Mouse (Mus musculus): ENCODE data around the gene 4930402H24Rik. TPM values are rescaled to one million over a fixed set of nuclear protein-coding genes. Genes with fewer than 3 reads are reported as not detected.
"Not testable (repeated sequence)": the region's sequence is repeated elsewhere in the genome, so short reads cannot be mapped to it uniquely, and the experiment has no call there.

4930402H24Rik gene
- polyA plus RNA-seq, 1 experiment from 2014 or later, result 25.9 TPM

GRCm38 (mm10) chr2:130829496-130829895, 76.7 kb downstream of the 4930402H24Rik start:
- no peak for ATAC-seq

DNA sequence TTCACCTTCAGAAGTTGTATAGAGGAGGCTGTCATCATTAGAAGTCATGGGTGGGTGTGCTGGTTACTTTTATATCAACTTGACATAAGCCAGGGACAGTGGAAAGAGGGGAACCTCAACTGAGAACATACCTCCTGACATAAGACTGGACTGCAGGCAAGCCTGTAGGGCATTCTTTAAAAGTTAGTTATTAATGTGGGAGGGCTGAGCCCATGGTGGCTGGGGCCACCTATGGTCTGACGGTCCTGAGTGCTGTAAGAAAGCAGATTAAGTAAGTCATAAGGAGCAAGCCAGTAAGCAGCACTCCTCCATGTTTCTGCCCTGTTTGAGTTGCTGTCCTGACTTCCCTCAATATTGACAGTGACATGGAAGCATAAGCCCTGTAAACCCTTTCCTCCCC, 77.5 kb downstream of the 4930402H24Rik start:
- no peaks in the 10 kb centered on the region for H3K4me1 ChIP-seq (ENCODE audit: control insufficient read depth, insufficient read depth, low read length)
- no peaks in the 10 kb centered on the region for H3K27me3 ChIP-seq (replicated peaks; ENCODE audit: control insufficient read depth, insufficient read depth, low read length)
- no peak overlapping the region for H3K4me3 ChIP-seq (ENCODE audit: low read length)
- H3K36me3 ChIP-seq (ENCODE audit: control insufficient read depth, insufficient read depth, low read length), result 0 out of 2 replicates have a peak, but pooled peaks cover 5% of the 10 kb centered on the region
- 71% methylated on average over 1 of the region's 1 CpGs for WGBS
- H3K4me2 ChIP-seq (ENCODE audit: low read depth, low read length), result no peak overlapping the region
- no peak overlapping the region for H3K9ac ChIP-seq (ENCODE audit: low read depth, low read length)
- no peaks in the 10 kb centered on the region for H3K9me3 ChIP-seq (ENCODE audit: control insufficient read depth, low read length)
- ATAC-seq, result no peak
- H3K27ac ChIP-seq (ENCODE audit: low read length), result no peak overlapping the region

More at GRCm38 (mm10) chr2:130829496-130829895, 76.7 kb downstream of the 4930402H24Rik start:
- no peaks in the 10 kb centered on the region for H3K4me1 ChIP-seq (ENCODE audit: control insufficient read depth, insufficient read depth, low read length)
- H3K36me3 ChIP-seq (ENCODE audit: control insufficient read depth, insufficient read depth, low read length), result 0 out of 2 replicates have a peak, but pooled peaks cover 5% of the 10 kb centered on the region
- H3K4me3 ChIP-seq (ENCODE audit: low read length), result no peak overlapping the region
- WGBS, result 91% methylated on average over 4 of the region's 4 CpGs
- H3K27ac ChIP-seq (ENCODE audit: low read length), result no peak overlapping the region
- H3K27me3 ChIP-seq (replicated peaks; ENCODE audit: control insufficient read depth, insufficient read depth, low read length), result no peaks in the 10 kb centered on the region
- no peak overlapping the region for H3K9ac ChIP-seq (ENCODE audit: low read depth, low read length)
- H3K9me3 ChIP-seq (ENCODE audit: control insufficient read depth, low read length), result no peaks in the 10 kb centered on the region
- no peak overlapping the region for H3K4me2 ChIP-seq (ENCODE audit: low read depth, low read length)

DNA sequence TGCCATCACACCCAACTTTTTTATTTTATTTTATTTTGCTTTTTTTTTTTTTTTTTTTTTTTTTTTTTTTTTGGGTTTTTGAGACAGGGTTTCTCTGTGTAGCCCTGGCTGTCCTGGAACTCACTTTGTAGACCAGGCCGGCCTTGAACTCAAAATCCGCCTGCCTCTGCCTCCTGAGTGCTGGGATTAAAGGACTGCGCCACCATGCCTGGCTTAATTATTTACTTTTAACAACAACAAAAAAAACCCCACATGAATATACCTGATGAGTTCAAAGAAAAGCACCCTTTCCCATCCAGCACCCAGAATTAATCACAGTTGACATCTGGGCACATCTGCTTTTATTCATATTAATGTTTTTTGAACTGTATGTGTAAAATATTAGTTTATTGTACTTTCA, 78.1 kb downstream of the 4930402H24Rik start:
- not testable (repeated sequence) for ATAC-seq; H3K4me1 ChIP-seq (ENCODE audit: control insufficient read depth, insufficient read depth, low read length); H3K4me3 ChIP-seq (ENCODE audit: low read length); H3K27ac ChIP-seq (ENCODE audit: low read length); H3K36me3 ChIP-seq (ENCODE audit: control insufficient read depth, insufficient read depth, low read length); H3K9ac ChIP-seq (ENCODE audit: low read depth, low read length); H3K4me2 ChIP-seq (ENCODE audit: low read depth, low read length); H3K27me3 ChIP-seq (replicated peaks; ENCODE audit: control insufficient read depth, insufficient read depth, low read length); H3K9me3 ChIP-seq (ENCODE audit: control insufficient read depth, low read length)
- 85% methylated on average over 3 of the region's 3 CpGs for WGBS

DNA sequence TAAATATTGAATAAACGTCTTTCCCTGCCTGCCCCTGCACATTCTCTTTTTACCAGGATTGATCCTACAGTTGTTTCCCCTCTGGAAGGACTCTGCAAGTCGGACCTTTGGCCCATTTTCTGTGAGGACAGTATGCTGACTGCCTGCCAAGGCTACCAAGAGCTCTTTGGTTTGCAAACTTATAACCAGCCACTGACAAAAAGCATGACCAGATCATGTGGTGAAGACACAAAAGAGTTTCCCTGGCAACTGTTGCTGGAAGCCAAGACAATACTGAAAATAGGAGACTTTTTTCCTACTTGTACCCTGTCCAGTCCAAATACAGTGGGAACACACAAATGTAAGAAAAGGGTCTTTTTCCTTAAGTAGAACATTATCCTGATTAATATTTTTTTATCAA, 78.8 kb downstream of the 4930402H24Rik start:
- 64% methylated on average over 2 of the region's 2 CpGs for WGBS
- no peaks in the 10 kb centered on the region for H3K4me1 ChIP-seq (ENCODE audit: control insufficient read depth, insufficient read depth, low read length)

DNA sequence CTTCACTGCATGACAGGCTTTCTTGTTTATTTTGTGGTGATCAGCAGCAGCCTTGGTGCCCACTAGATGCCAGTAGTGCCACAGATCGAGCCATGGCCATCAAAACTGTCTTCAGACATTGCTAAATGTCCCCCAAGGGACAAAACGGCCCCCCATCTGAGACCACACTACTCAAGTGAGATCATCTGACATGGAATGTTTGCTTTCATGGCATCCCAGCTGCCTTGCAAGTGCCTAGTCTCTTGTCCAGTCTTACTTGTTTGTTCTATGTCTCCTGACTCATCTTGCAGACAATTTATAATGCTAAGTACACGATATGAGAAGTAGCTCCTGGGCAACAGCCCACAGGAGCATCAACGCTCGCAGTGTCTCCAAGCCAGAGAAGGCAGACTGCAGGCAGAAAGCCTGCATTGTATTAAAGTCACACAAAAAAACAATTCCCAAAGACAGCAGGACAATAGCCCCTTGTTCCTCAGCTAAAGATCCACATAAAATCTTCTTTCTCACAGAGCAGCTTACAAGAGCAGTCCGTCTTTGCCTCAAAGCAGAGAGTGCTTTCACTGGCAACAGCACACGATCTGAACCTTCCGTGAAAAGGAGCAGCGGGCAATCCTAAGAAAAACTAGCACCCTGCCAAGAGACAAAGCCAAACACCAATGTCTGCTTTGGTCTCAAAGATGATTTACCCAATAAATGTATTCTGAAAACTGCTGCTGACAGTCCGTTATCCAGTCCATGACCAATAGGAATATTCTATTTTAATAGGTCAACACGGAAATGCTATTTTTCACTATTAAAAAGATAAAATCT, 87.2 kb downstream of the 4930402H24Rik start:
- Histone ChIP-seq H3K27me3 (replicated peaks; ENCODE audit: control insufficient read depth, insufficient read depth, low read length) (no peaks in the 10 kb centered on the region), H3K4me3 (ENCODE audit: low read length) (no peak overlapping the region), H3K9ac (ENCODE audit: low read depth, low read length) (no peak overlapping the region), H3K9me3 (ENCODE audit: control insufficient read depth, low read length) (no peaks in the 10 kb centered on the region), H3K27ac (ENCODE audit: low read length) (no peak overlapping the region), H3K4me2 (ENCODE audit: low read depth, low read length) (no peak overlapping the region), H3K36me3 (ENCODE audit: control insufficient read depth, insufficient read depth, low read length) (peaks cover 6% of the 10 kb centered on the region; the same call in 1 of the 2 replicates), H3K4me1 (ENCODE audit: control insufficient read depth, insufficient read depth, low read length) (no peaks in the 10 kb centered on the region)
- no peak for ATAC-seq
- 67% methylated on average over 11 of the region's 11 CpGs for WGBS

More for the DNA sequence above, 78.8 kb downstream of the 4930402H24Rik start:
- H3K36me3 ChIP-seq (ENCODE audit: control insufficient read depth, insufficient read depth, low read length), result 0 out of 2 replicates have a peak, but pooled peaks cover 5% of the 10 kb centered on the region
- H3K4me3 ChIP-seq (ENCODE audit: low read length), result no peak overlapping the region
- H3K27ac ChIP-seq (ENCODE audit: low read length), result no peak overlapping the region
- H3K9ac ChIP-seq (ENCODE audit: low read depth, low read length), result no peak overlapping the region
- no peaks in the 10 kb centered on the region for H3K27me3 ChIP-seq (replicated peaks; ENCODE audit: control insufficient read depth, insufficient read depth, low read length)
- ATAC-seq, result no peak
- no peaks in the 10 kb centered on the region for H3K9me3 ChIP-seq (ENCODE audit: control insufficient read depth, low read length)
- H3K4me2 ChIP-seq (ENCODE audit: low read depth, low read length), result no peak overlapping the region

DNA sequence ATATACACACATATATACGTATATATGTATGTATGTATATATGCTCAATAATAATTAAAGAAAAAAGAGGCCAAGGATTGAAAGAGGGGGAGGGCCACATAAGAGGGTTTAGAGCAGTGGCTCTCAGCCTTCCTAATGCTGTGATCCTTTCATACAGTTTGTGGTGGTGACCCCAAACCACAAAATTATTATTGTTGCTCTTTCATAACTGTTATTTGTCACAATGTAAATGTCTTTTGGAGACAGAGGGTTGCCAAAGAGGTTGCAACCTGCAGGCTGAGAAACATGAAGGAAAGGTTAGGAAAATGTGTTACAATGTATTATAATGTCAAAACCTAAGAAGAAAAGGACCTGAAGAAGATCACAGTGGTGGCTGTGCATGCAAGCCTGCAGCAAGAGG, 88.3 kb downstream of the 4930402H24Rik start:
- H3K9me3 ChIP-seq (ENCODE audit: control insufficient read depth, low read length), result no peaks in the 10 kb centered on the region
- H3K27me3 ChIP-seq (replicated peaks; ENCODE audit: control insufficient read depth, insufficient read depth, low read length), result no peaks in the 10 kb centered on the region
- peaks cover 6% of the 10 kb centered on the region; the same call in 1 of the 2 replicates for H3K36me3 ChIP-seq (ENCODE audit: control insufficient read depth, insufficient read depth, low read length)
- no peak overlapping the region for H3K9ac ChIP-seq (ENCODE audit: low read depth, low read length)
- no peak for ATAC-seq
- no peak overlapping the region for H3K4me3 ChIP-seq (ENCODE audit: low read length)
- no peaks in the 10 kb centered on the region for H3K4me1 ChIP-seq (ENCODE audit: control insufficient read depth, insufficient read depth, low read length)
- 91% methylated on average over 1 of the region's 1 CpGs for WGBS
- H3K4me2 ChIP-seq (ENCODE audit: low read depth, low read length), result no peak overlapping the region
- H3K27ac ChIP-seq (ENCODE audit: low read length), result no peak overlapping the region

- Histone ChIP-seq H3K27me3 (replicated peaks; ENCODE audit: control insufficient read depth, insufficient read depth, low read length) (no peaks in the 10 kb centered on the region), H3K9me3 (ENCODE audit: control insufficient read depth, low read length) (no peaks in the 10 kb centered on the region), H3K4me2 (ENCODE audit: low read depth, low read length) (no peak overlapping the region), H3K4me1 (ENCODE audit: control insufficient read depth, insufficient read depth, low read length) (no peaks in the 10 kb centered on the region), H3K36me3 (ENCODE audit: control insufficient read depth, insufficient read depth, low read length) (peaks cover 6% of the 10 kb centered on the region; the same call in 1 of the 2 replicates), H3K27ac (ENCODE audit: low read length) (no peak overlapping the region), H3K9ac (ENCODE audit: low read depth, low read length) (no peak overlapping the region), H3K4me3 (ENCODE audit: low read length) (no peak overlapping the region)
- WGBS, result 92% methylated on average over 5 of the region's 5 CpGs
- ATAC-seq, result no peak
Observed at GRCm38 (mm10) chr2:130816205-130816604, 90.0 kb downstream of the 4930402H24Rik start.

DNA sequence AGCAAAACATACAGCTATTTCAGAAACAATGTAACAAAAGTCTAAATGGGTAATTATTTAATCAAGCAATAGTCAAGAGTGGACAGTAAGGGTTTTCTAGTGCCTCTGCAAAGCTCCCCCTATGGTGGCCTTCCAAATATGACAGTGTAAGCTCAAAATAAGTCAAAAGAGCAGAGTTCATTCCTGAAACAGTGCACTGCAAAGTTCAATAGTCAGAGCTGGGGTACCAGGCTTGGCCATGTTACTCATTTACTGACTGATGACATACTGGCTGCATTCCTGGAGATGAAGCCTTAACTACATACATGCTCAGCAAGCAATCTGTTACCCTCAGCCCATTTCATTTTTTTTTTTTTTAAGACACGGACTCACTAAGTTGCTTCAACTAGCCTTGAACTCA, 91.7 kb downstream of the 4930402H24Rik start:
- H3K4me3 ChIP-seq (ENCODE audit: low read length), result no peak overlapping the region
- no peaks in the 10 kb centered on the region for H3K4me1 ChIP-seq (ENCODE audit: control insufficient read depth, insufficient read depth, low read length)
- peak; percentile 84 for ATAC-seq
- no peaks in the 10 kb centered on the region for H3K27me3 ChIP-seq (replicated peaks; ENCODE audit: control insufficient read depth, insufficient read depth, low read length)
- H3K9ac ChIP-seq (ENCODE audit: low read depth, low read length), result no peak overlapping the region
- no peak overlapping the region for H3K27ac ChIP-seq (ENCODE audit: low read length)
- no peak overlapping the region for H3K4me2 ChIP-seq (ENCODE audit: low read depth, low read length)
- no peaks in the 10 kb centered on the region for H3K9me3 ChIP-seq (ENCODE audit: control insufficient read depth, low read length)
- WGBS, result 56% methylated on average over 1 of the region's 1 CpGs
- 0 out of 2 replicates have a peak, but pooled peaks cover 3% of the 10 kb centered on the region for H3K36me3 ChIP-seq (ENCODE audit: control insufficient read depth, insufficient read depth, low read length)

- H3K4me2 ChIP-seq (ENCODE audit: low read depth, low read length), result no peak overlapping the region
- no peaks in the 10 kb centered on the region for H3K9me3 ChIP-seq (ENCODE audit: control insufficient read depth, low read length)
- ATAC-seq, result peak; percentile 51; the same call in 1 of the 2 replicates
- 0 out of 2 replicates have a peak, but pooled peaks cover 3% of the 10 kb centered on the region for H3K36me3 ChIP-seq (ENCODE audit: control insufficient read depth, insufficient read depth, low read length)
- WGBS, result 71% methylated on average over 6 of the region's 6 CpGs
- no peak overlapping the region for H3K4me3 ChIP-seq (ENCODE audit: low read length)
- no peaks in the 10 kb centered on the region for H3K4me1 ChIP-seq (ENCODE audit: control insufficient read depth, insufficient read depth, low read length)
- no peaks in the 10 kb centered on the region for H3K27me3 ChIP-seq (replicated peaks; ENCODE audit: control insufficient read depth, insufficient read depth, low read length)
- H3K27ac ChIP-seq (ENCODE audit: low read length), result 0 out of 2 replicates have a peak overlapping the region, but pooled peaks have one; percentile 34
- no peak overlapping the region for H3K9ac ChIP-seq (ENCODE audit: low read depth, low read length)
Observed at GRCm38 (mm10) chr2:130813729-130814128, 92.5 kb downstream of the 4930402H24Rik start.
